Mouse (Mus musculus) heart, adult 2 months (tissue): ENCODE measurements around the gene Cadm1. TPM values are rescaled to one million over a fixed set of nuclear protein-coding genes. Genes with fewer than 3 reads are reported as not detected.

Source experiments
- DNase-seq, 2 experiments: peaks; one replicate each; pipeline ENCODE4 v3.0.0; 2021
- H3K27ac ChIP-seq: fragments of 200-600 bp; 2 replicates; pipeline ENCODE4 v1.8.1; 2022
- H3K27me3 ChIP-seq: fragments of 200-500 bp; 2 replicates; pipeline ENCODE4 v1.6.1; 2012; ENCODE audit warnings: mild to moderate bottlenecking, low read length, inconsistent platforms, mixed read lengths; ENCODE audit not compliant: control insufficient read depth, insufficient read depth
- H3K36me3 ChIP-seq: fragments of 200-500 bp; 2 replicates; pipeline ENCODE4 v1.6.1; 2012; ENCODE audit warnings: low read length, inconsistent platforms; ENCODE audit not compliant: control insufficient read depth, insufficient read depth
- H3K4me1 ChIP-seq: fragments of 200-500 bp; 2 replicates; pipeline ENCODE4 v1.6.1; 2011; ENCODE audit warnings: low read length; ENCODE audit not compliant: control insufficient read depth, insufficient read depth
- H3K4me3 ChIP-seq: fragments of 200-600 bp; 2 replicates; pipeline ENCODE4 v1.8.1; 2022
- H3K79me2 ChIP-seq: fragments of 200-500 bp; replicated peaks from 2 replicates; pipeline ENCODE4 v1.6.1; 2012; ENCODE audit warnings: mild to moderate bottlenecking, inconsistent platforms, low read length, moderate library complexity, mixed read lengths; ENCODE audit not compliant: control insufficient read depth, insufficient read depth
- H3K9ac ChIP-seq: fragments of 200-500 bp; 2 replicates; pipeline ENCODE4 v1.6.1; 2012; ENCODE audit warnings: low read depth, mild to moderate bottlenecking, control low read depth, inconsistent platforms, low read length, mixed read lengths
- CTCF ChIP-seq: fragments of 200-600 bp; IDR thresholded peaks from 2 replicates; pipeline ENCODE4 v1.8.1; 2022; ENCODE audit warnings: antibody characterized with exemption, mild to moderate bottlenecking, moderate library complexity
- EP300 ChIP-seq: fragments of 200-500 bp; IDR thresholded peaks from 2 replicates; pipeline ENCODE4 v1.6.1; 2011; ENCODE audit warnings: low read depth, low read length, control low read depth; ENCODE audit not compliant: insufficient read depth
- POLR2A ChIP-seq: fragments of 200-500 bp; IDR thresholded peaks from 2 replicates; pipeline ENCODE4 v1.6.1; 2011; ENCODE audit warnings: mild to moderate bottlenecking, low read depth, low read length, control low read depth; ENCODE audit not compliant: insufficient read depth
- WGBS: fragments of 180-500 bp; shearing (Covaris S2); methylation state at CpG from one replicate; pipeline ENCODE4 v1.1.7; 2018; 5-methylcytosine and 5-hydroxymethylcytosine counted together
- intact Hi-C: fragments of 180-260 bp; cut with DNase I; formaldehyde crosslinking; loops from one replicate; pipeline ENCODE4 v1.15.1; 2025
- polyA plus RNA-seq: library from polyadenylated mRNA; depleted of rRNA; stranded (reverse); fragments of >200 nt; gene quantifications from 2 replicates; pipeline ENCODE4 v1.2.3, GENCODE M21; 2012
- total RNA-seq, 2 experiments: library from RNA; stranded (reverse); gene quantifications; 2 replicates each; pipeline ENCODE4 v1.2.3; 2021

The Cadm1 gene
- total and polyA plus RNA-seq, 3 experiments, result 1.6 to 2.6 (median 2.4) TPM

DNA sequence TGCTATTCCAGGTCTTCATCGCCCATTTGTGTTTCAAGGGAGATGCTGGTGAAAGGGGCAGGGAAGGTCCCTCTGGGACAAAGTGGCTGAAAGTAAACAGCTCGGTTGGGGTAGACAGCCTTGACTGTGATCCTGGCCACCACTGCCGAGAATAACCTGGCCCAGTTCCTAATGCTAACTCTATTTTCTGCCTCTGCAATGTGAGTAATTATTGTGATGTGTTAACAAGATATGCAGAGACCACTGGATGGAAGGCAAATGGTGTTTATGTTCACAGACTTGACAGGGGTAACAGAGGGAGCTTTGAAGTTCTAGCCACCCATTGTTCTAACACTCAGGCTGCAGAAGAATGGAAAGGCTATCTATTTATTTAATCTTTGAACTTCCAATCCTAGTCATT lies 21.9 kb upstream of the Cadm1 start:
- TF ChIP-seq POLR2A (no peak), CTCF (no peak), EP300 (no peak)
- Histone ChIP-seq H3K27me3 (no peaks in the 10 kb centered on the region), H3K9ac (no peak overlapping the region), H3K4me3 (no peak overlapping the region), H3K79me2 (no peaks in the 10 kb centered on the region), H3K4me1 (no peaks in the 10 kb centered on the region), H3K27ac (no peak overlapping the region), H3K36me3 (no peaks in the 10 kb centered on the region)
- DNase-seq, result no peak
- intact Hi-C loops, result no loop called here
- WGBS, result 14% methylated on average over 3 of the region's 3 CpGs

DNA sequence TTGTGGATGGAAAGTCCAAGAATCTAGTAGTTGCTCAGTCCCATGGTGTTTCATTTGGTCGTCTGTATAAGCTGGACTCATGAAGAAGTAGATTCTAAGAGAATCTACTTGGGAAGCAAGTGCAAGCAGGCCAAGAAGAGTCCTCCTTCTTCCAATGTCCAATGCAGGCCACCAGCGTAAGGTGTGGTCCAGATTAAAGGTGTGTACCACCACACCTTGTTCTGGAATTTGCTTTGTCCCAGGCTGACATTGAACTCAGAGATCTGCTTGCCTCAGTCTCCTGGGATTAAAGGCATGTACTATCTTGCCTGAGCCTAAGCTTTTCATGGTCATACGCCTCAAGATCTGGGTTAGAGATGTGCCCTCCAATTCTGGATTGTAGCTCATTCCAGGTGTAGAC lies 17.5 kb upstream of the Cadm1 start:
- Histone ChIP-seq H3K4me3 (no peak overlapping the region), H3K36me3 (no peaks in the 10 kb centered on the region), H3K4me1 (no peaks in the 10 kb centered on the region), H3K27me3 (no peaks in the 10 kb centered on the region), H3K27ac (no peak overlapping the region), H3K9ac (no peak overlapping the region), H3K79me2 (no peaks in the 10 kb centered on the region)
- TF ChIP-seq EP300 (no peak), POLR2A (no peak), CTCF (no peak)
- 86% methylated on average over 3 of the region's 3 CpGs for WGBS
- intact Hi-C loops, result no loop called here
- no peak for DNase-seq

DNA sequence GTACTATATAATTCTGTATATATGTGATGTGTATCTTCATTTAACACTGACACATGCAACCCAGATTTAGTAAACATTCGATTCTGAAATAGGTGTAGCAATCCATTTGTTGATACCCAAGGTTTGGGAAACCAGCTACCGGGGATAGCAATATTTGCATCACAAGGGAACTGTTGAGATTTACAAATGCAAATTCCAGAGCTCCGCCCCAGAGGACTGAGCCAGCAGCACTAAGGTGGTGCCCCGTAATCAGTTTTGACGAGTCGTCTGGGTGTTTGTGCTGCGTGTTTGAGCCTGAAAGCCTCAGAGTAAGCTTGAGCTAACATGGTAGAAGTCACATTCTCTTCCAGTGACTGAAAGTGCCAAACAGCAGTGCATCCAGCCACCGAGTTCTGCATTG lies 15.7 kb upstream of the Cadm1 start:
- Histone ChIP-seq H3K36me3 (no peaks in the 10 kb centered on the region), H3K4me3 (no peak overlapping the region), H3K4me1 (no peaks in the 10 kb centered on the region), H3K9ac (no peak overlapping the region), H3K27me3 (no peaks in the 10 kb centered on the region), H3K27ac (no peak overlapping the region), H3K79me2 (no peaks in the 10 kb centered on the region)
- no peak for TF ChIP-seq EP300
- TF ChIP-seq POLR2A, result no peak
- TF ChIP-seq CTCF, result no peak
- intact Hi-C loops, result no loop called here
- WGBS, result 30% methylated on average over 8 of the region's 8 CpGs
- no peak for DNase-seq

DNA sequence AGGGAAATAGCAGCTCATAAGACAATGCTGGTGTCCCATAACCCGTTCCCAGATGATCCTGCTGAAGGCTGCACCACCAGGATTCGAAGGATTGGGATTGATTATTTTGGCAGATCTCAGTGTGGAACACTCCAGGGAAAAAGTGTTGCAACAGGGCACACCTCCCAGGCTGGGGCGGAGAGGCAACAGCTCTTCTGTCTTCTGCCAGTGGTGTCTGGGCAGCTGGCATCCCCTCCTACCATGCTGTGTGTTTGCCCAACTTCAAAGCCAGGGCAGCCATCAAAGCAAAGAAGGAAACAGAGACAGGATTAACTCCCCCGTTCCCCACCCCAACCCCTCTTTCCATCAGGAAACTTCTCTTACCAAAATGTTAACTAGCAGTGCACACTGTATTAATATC lies 13.7 kb upstream of the Cadm1 start:
- no peak for TF ChIP-seq POLR2A
- TF ChIP-seq EP300, result no peak
- TF ChIP-seq CTCF, result no peak
- Histone ChIP-seq H3K9ac (no peak overlapping the region), H3K4me3 (no peak overlapping the region), H3K79me2 (no peaks in the 10 kb centered on the region), H3K36me3 (no peaks in the 10 kb centered on the region), H3K27me3 (no peaks in the 10 kb centered on the region), H3K27ac (no peak overlapping the region), H3K4me1 (no peaks in the 10 kb centered on the region)
- intact Hi-C loops, result no loop called here
- 50% methylated on average over 4 of the region's 4 CpGs for WGBS
- DNase-seq, result no peak

DNA sequence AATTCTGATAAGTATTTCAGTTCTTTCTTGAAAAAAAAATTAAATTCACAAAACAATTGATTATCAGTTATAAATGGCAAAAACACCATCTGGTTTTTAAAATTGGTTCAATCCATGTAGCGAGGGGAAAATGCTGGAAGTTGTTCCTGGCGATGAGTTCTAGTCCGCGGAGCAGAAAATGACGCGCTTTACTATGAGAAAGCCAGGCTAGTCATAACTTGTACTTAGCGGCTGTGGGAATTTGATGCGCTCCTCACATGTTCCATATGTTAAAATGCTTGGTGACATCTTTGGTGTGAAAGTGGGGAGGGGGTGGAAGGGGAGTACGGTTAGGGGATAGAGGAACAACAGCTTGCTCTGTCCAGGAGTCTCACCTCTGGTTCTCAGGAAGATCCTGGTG lies 2.7 kb upstream of the Cadm1 start:
- H3K79me2 ChIP-seq, result no peaks in the 10 kb centered on the region
- no peaks in the 10 kb centered on the region for H3K36me3 ChIP-seq
- H3K9ac ChIP-seq, result no peak overlapping the region
- intact Hi-C loops, result no loop called here
- H3K4me1 ChIP-seq, result no peaks in the 10 kb centered on the region
- DNase-seq, result no peak
- TF ChIP-seq POLR2A, result no peak
- TF ChIP-seq CTCF, result no peak
- no peak for TF ChIP-seq EP300
- peaks cover 6% of the 10 kb centered on the region; the same call in 1 of the 2 replicates for H3K27me3 ChIP-seq
- no peak overlapping the region for H3K4me3 ChIP-seq
- no peak overlapping the region for H3K27ac ChIP-seq
- 95% methylated on average over 9 of the region's 9 CpGs for WGBS

DNA sequence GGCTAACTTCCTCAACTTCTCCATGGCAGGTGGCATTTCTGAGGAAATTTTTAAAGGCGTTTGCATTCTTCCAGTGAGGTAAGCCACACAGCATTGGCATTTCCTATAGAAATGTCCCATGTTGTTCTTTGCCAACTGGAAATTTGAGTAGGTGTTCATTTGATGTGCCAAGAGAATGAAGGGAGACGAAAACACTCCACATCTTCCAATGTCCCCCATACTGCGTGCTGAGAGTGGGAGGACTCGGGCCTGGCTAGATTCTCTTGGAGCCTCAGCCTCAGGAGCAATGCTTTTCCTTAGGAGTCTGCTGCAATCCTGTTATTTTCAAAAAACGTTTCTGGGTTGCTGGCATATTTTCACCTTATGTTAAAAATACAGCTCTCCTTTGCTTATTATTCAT lies 2.2 kb upstream of the Cadm1 start:
- H3K27ac ChIP-seq, result no peak overlapping the region
- no peaks in the 10 kb centered on the region for H3K36me3 ChIP-seq
- no peak for DNase-seq
- no peak overlapping the region for H3K4me3 ChIP-seq
- TF ChIP-seq EP300 (no peak), POLR2A (no peak), CTCF (no peak)
- intact Hi-C loops, result no loop called here
- H3K4me1 ChIP-seq, result 0 out of 2 replicates have a peak, but pooled peaks cover 1% of the 10 kb centered on the region
- no peaks in the 10 kb centered on the region for H3K79me2 ChIP-seq
- WGBS, result 79% methylated on average over 5 of the region's 5 CpGs
- H3K9ac ChIP-seq, result no peak overlapping the region
- peaks cover 7% of the 10 kb centered on the region; the same call in 1 of the 2 replicates for H3K27me3 ChIP-seq
